Mouse (Mus musculus): ENCODE measurements around the gene Slc16a8.

- TF ChIP-seq CTCF (IDR thresholded peaks at IDR 0.05) (no peak), EP300 (IDR thresholded peaks at IDR 0.05) (no peak)
Observed at GRCm38 (mm10) chr15:79242574-79243233, 11.9 kb downstream of the Slc16a8 start.

Data from lung, postnatal 0 days (tissue).